Mouse (Mus musculus) liver, postnatal 0 days (tissue): Measurements from ENCODE around the gene Tns1.

ENCODE experiments used
- CTCF ChIP-seq: sonication (generic); IDR thresholded peaks from 2 replicates; pipeline ENCODE4 v1.5.1; 2016; ENCODE audit warnings: antibody characterized with exemption, low read depth
- EP300 ChIP-seq: IDR thresholded peaks from 2 replicates; pipeline ENCODE4 v1.6.1; 2016; ENCODE audit warnings: antibody characterized with exemption, low read depth, mild to moderate bottlenecking

- TF ChIP-seq CTCF (no peak), EP300 (no peak)
Measured at GRCm38 (mm10) chr1:74068366-74069084, 55.7 kb downstream of the Tns1 start.
